Mouse (Mus musculus) E14TG2a.4 (cell line): ENCODE results near the gene Ern1.

ENCODE experiments used
- CTCF ChIP-seq: conservative IDR thresholded peaks from 2 replicates; pipeline ENCODE4 v1.5.1; 2014; ENCODE audit warnings: low read length
- POU5F1 ChIP-seq: IDR thresholded peaks from 2 replicates; pipeline ENCODE4 v1.6.1; 2014; ENCODE audit warnings: low read length, borderline replicate concordance

DNA sequence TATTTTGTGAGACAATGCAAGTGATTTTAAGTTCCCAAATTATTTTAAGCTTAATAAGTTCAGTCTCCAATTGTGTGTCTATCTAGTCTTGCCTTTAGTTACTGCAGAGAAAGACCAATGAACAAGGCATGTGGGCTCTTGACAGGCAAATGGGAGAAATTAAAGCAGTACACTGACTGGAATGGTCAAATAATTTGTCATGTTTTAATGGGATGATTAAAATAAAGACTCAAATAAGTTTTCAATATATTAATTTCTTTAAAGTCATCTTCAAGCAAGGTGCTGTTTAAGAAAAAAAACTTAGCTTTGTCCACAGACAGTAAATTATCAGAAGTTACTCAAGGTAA is 14.5 kb upstream of the Ern1 start:
- TF ChIP-seq CTCF = no peak
- TF ChIP-seq POU5F1 = no peak
